In genomic region chr2:131491196-131491595, GRCm38 (mm10) we compare ENCODE assay signal across 8 mouse cellular contexts. TPM values are rescaled to one million over a fixed set of nuclear protein-coding genes. Genes with fewer than 3 reads are reported as not detected.
DNase-seq lines count a peak whose midpoint lies in the region; ATAC-seq and TF ChIP-seq lines count a peak whose summit lies in the region.

TSS of gene Smox (plus strand) at chr2:131491496.

- H3K4me3 ChIP-seq in thymus, adult 2 months (ENCODE audit: control insufficient read depth, insufficient read depth, low read length), result peak within 1 kb of the TSS; percentile 73
- H3K4me3 ChIP-seq in forebrain, embryonic 11.5 days (ENCODE audit: low read depth, low read length), result peak within 1 kb of the TSS; percentile 82
- peak within 1 kb of the TSS; percentile 91 for H3K4me3 ChIP-seq in hindbrain, embryonic 10.5 days
- peak within 1 kb of the TSS; percentile 98 for H3K4me3 ChIP-seq in liver, embryonic 12.5 days

- DNase-seq in thymus, adult 2 months, result no peak
- DNase-seq in thymus, postnatal 10 days (ENCODE audit: low spot score in 2 of 2), result no peak
- DNase-seq in forebrain, embryonic 11.5 days (ENCODE audit: low spot score), result no peak
- DNase-seq in hindbrain, embryonic 10.5 days (ENCODE audit: low spot score), result no peak
- no peak for DNase-seq in kidney, postnatal 14 days
- DNase-seq in right cerebral cortex, adult 18-20 months, result no peak

- H3K36me3 ChIP-seq in thymus, adult 2 months (ENCODE audit: control insufficient read depth, insufficient read depth, low read length), result no peaks in the 10 kb centered on the region
- H3K36me3 ChIP-seq in forebrain, embryonic 11.5 days (ENCODE audit: control insufficient read depth, insufficient read depth, low read length), result no peaks in the 10 kb centered on the region
- H3K36me3 ChIP-seq in hindbrain, embryonic 10.5 days, result no peaks in the 10 kb centered on the region
- H3K36me3 ChIP-seq in liver, embryonic 12.5 days, result no peaks in the 10 kb centered on the region

- TF ChIP-seq POLR2A in thymus, adult 2 months (IDR thresholded peaks at IDR 0.05; ENCODE audit: control insufficient read depth, extremely low read depth, insufficient read depth, low read length, poor library complexity), result no peak

- H3K4me2 ChIP-seq in forebrain, embryonic 11.5 days (ENCODE audit: low read depth, low read length, severe bottlenecking), result peak within 1 kb of the TSS; percentile 95
- H3K4me2 ChIP-seq in liver, embryonic 12.5 days, result peak within 1 kb of the TSS; percentile 83

- ATAC-seq in forebrain, embryonic 11.5 days (replicated peaks; ENCODE audit: low FRiP score), result no peak
- ATAC-seq in liver, embryonic 12.5 days, result no peak
- no peak for ATAC-seq in activated CD4-positive, CD25-positive, alpha-beta regulatory T cell, adult 4 months

- TF ChIP-seq CTCF in thymus, adult 2 months (IDR thresholded peaks at IDR 0.05; ENCODE audit: borderline replicate concordance, control insufficient read depth, extremely low read depth, insufficient read depth, low read length, poor library complexity), result no peak

- peaks cover 10% of the 10 kb centered on the region for H3K4me1 ChIP-seq in thymus, adult 2 months (replicated peaks; ENCODE audit: control insufficient read depth, insufficient read depth, low read length)
- 0 out of 2 replicates have a peak, but pooled peaks cover 2% of the 10 kb centered on the region for H3K4me1 ChIP-seq in forebrain, embryonic 11.5 days (replicated peaks; ENCODE audit: control insufficient read depth, insufficient read depth, low read length)
- peaks cover 32% of the 10 kb centered on the region for H3K4me1 ChIP-seq in hindbrain, embryonic 10.5 days (replicated peaks)
- H3K4me1 ChIP-seq in liver, embryonic 12.5 days, result peaks cover 66% of the 10 kb centered on the region

- H3K27me3 ChIP-seq in thymus, adult 2 months (ENCODE audit: control insufficient read depth, insufficient read depth, low read length), result no peaks in the 10 kb centered on the region; the same call in 1 of the 2 replicates
- no peaks in the 10 kb centered on the region; the same call in 1 of the 2 replicates for H3K27me3 ChIP-seq in forebrain, embryonic 11.5 days (ENCODE audit: control insufficient read depth, insufficient read depth, low read length)
- peaks cover 19% of the 10 kb centered on the region; the same call in 1 of the 2 replicates for H3K27me3 ChIP-seq in hindbrain, embryonic 10.5 days (ENCODE audit: insufficient read depth, poor library complexity, severe bottlenecking)
- peaks cover 4% of the 10 kb centered on the region; the same call in 1 of the 2 replicates for H3K27me3 ChIP-seq in liver, embryonic 12.5 days (replicated peaks)

- no peak within 1 kb of the TSS for H3K27ac ChIP-seq in thymus, adult 2 months (ENCODE audit: control insufficient read depth, insufficient read depth, low read length)
- peak within 1 kb of the TSS; percentile 53 for H3K27ac ChIP-seq in forebrain, embryonic 11.5 days (ENCODE audit: low read depth, low read length)
- H3K27ac ChIP-seq in hindbrain, embryonic 10.5 days, result peak within 1 kb of the TSS; percentile 94
- peak within 1 kb of the TSS; percentile 99 for H3K27ac ChIP-seq in liver, embryonic 12.5 days

- 21% methylated on average over 7 of the region's 7 CpGs for WGBS in thymus, adult 2 months
- 24% methylated on average over 7 of the region's 7 CpGs for WGBS in forebrain, embryonic 11.5 days
- WGBS in hindbrain, embryonic 10.5 days, result 22% methylated on average over 7 of the region's 7 CpGs
- 18% methylated on average over 7 of the region's 7 CpGs for whole genome bisulfite sequencing in liver, embryonic 12.5 days (ENCODE audit: insufficient replicate concordance)

- peak within 1 kb of the TSS; percentile 91 for H3K9ac ChIP-seq in forebrain, embryonic 11.5 days (ENCODE audit: low read length)
- peak within 1 kb of the TSS; percentile 100 for H3K9ac ChIP-seq in liver, embryonic 12.5 days

- no peaks in the 10 kb centered on the region for H3K9me3 ChIP-seq in forebrain, embryonic 11.5 days (ENCODE audit: control insufficient read depth, low read length)
- no peaks in the 10 kb centered on the region for H3K9me3 ChIP-seq in hindbrain, embryonic 10.5 days
- H3K9me3 ChIP-seq in liver, embryonic 12.5 days (replicated peaks), result no peaks in the 10 kb centered on the region

RNA-seq across cellular contexts. Expression of gene Smox, which starts in this region (rescaled TPM):
- 49.1 and 53.6 TPM in 2 replicates for polyA plus RNA-seq in thymus, adult 2 months (2012; rRNA removed)
- polyA plus RNA-seq in forebrain, embryonic 11.5 days (2014; fragmentation: Nextera tagmentation; extraction: Ambion mirVana), result 33.2 and 34.6 TPM in 2 replicates
- polyA plus RNA-seq in hindbrain, embryonic 10.5 days (2016; fragmentation: Nextera tagmentation; extraction: Ambion mirVana), result 30.0 and 34.1 TPM in 2 replicates
- polyA plus RNA-seq in liver, embryonic 12.5 days (2016; fragmentation: Nextera tagmentation; extraction: Ambion mirVana), result 105 and 116 TPM in 2 replicates
- 10 to 100 TPM in 1 of 2 experiments, 1 to 10 TPM in 1; 8.1 to 13.2 TPM for polyA plus RNA-seq in activated CD4-positive, CD25-positive, alpha-beta regulatory T cell, adult 4 months (2017; shearing (Covaris generic))
